ENCODE assay signal across 18 mouse cellular contexts in the genomic region with DNA sequence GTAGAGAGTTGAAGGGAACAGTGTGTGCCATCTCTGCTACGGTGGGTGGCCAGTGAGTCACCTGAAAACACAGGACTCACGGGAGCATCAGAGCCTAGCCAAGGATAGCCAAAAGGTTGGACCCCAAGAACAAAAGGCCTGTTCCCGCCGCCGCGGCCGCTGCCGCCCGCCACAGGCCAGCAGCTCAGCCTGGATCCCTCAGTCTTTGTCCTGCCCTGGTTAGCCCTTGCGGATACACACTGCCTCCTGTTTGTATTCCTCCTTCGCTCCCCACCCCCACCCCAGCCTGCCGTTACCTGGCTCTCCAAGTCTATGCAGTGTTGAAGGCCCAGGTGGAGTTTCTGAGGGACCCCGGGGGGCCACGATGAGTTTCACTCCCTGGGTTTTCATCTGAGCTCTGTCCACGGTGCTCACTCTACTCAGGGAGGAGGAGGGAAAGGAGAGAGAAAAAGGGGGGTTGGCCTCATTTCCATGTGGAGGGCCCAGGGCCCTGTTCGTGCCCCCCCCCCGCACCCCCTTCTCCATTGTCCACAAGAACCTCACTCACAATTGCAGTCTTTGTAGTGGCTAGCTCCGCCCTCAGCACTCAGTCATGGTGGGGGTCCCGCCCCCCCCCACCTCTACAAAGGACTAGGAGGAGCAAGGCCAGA. TPM values are rescaled to one million over a fixed set of nuclear protein-coding genes. Genes with fewer than 3 reads are reported as not detected.
DNase-seq lines count a peak whose midpoint lies in the region; ATAC-seq lines count a peak whose summit lies in the region.
"Had no signal": no experiment of that assay in that cellular context is flagged by ENCODE, and none has a peak within 500 bp of the region (broad histone marks: within the 10 kb centered on the region; RNA-seq: fewer than 3 reads in every experiment).

No protein-coding gene starts in this region.

- H3K4me1 ChIP-seq in embryonic facial prominence, embryonic 11.5 days (ENCODE audit: control insufficient read depth, insufficient read depth, low read length) = peaks cover 7% of the 10 kb centered on the region
- H3K4me1 ChIP-seq in hindbrain, embryonic 12.5 days = peaks cover 68% of the 10 kb centered on the region
- peaks cover 29% of the 10 kb centered on the region for H3K4me1 ChIP-seq in midbrain, embryonic 16.5 days (ENCODE audit: control insufficient read depth, insufficient read depth, low read length)

- WGBS in embryonic facial prominence, embryonic 11.5 days = 7% methylated on average over 18 of the region's 19 CpGs
- 5% methylated on average over 17 of the region's 19 CpGs for WGBS in hindbrain, embryonic 12.5 days
- WGBS in midbrain, embryonic 16.5 days = 7% methylated on average over 19 of the region's 19 CpGs

- no peaks in the 10 kb centered on the region for H3K9me3 ChIP-seq in embryonic facial prominence, embryonic 11.5 days (replicated peaks; ENCODE audit: control insufficient read depth, low read length)
- no peaks in the 10 kb centered on the region for H3K9me3 ChIP-seq in hindbrain, embryonic 12.5 days (replicated peaks)
- H3K9me3 ChIP-seq in midbrain, embryonic 16.5 days (replicated peaks; ENCODE audit: control insufficient read depth, low read length, poor library complexity, severe bottlenecking) = no peaks in the 10 kb centered on the region
- H3K9me3 ChIP-seq: embryonic facial prominence, embryonic 15.5 days had no signal

- H3K4me3 ChIP-seq in embryonic facial prominence, embryonic 11.5 days (ENCODE audit: low read depth, low read length) = peak overlapping the region; percentile 18; the same call in 1 of the 2 replicates
- H3K4me3 ChIP-seq in hindbrain, embryonic 12.5 days = peak overlapping the region; percentile 35
- H3K4me3 ChIP-seq in midbrain, embryonic 16.5 days (ENCODE audit: low read depth, low read length) = peak overlapping the region; percentile 26
- H3K4me3 ChIP-seq: embryonic facial prominence, embryonic 15.5 days had no signal

- peak; percentile 42 for DNase-seq in ES-CJ7 (ENCODE audit: low read depth, low spot score)
- no peak for DNase-seq in embryonic facial prominence, embryonic 11.5 days (ENCODE audit: low spot score)
- DNase-seq in ovary, postnatal 10 days (ENCODE audit: low spot score) = no peak
- no peak for DNase-seq in adrenal gland, postnatal 10 days
- no peak for DNase-seq in cerebellum, adult 11 months
- DNase-seq in heart, adult 8-10 months (ENCODE audit: low spot score) = no peak
- DNase-seq: adrenal gland, postnatal 14 days; liver; thymus, postnatal 36 days had no signal

- ATAC-seq in embryonic facial prominence, embryonic 11.5 days (replicated peaks; ENCODE audit: insufficient number of reproducible peaks, low FRiP score, low TSS enrichment, low read depth) = no peak
- peak; percentile 3; the same call in 1 of the 2 replicates for ATAC-seq in hindbrain, embryonic 12.5 days (ENCODE audit: low FRiP score)
- ATAC-seq in midbrain, embryonic 16.5 days = no peak
- ATAC-seq: inflammation-experienced regulatory T-cells, adult 6 months had no signal

- peak overlapping the region; percentile 41; the same call in 1 of the 2 replicates for H3K27ac ChIP-seq in embryonic facial prominence, embryonic 11.5 days (replicated peaks; ENCODE audit: low read depth, low read length)
- peak overlapping the region; percentile 94 for H3K27ac ChIP-seq in hindbrain, embryonic 12.5 days
- peak overlapping the region; percentile 99 for H3K27ac ChIP-seq in midbrain, embryonic 16.5 days (ENCODE audit: low read length)
- H3K27ac ChIP-seq: embryonic facial prominence, embryonic 15.5 days had no signal

- H3K9ac ChIP-seq in embryonic facial prominence, embryonic 11.5 days (replicated peaks; ENCODE audit: low read length) = peak overlapping the region; percentile 37
- peak overlapping the region; percentile 64 for H3K9ac ChIP-seq in hindbrain, embryonic 12.5 days
- H3K9ac ChIP-seq in midbrain, embryonic 16.5 days (ENCODE audit: low read depth, low read length) = peak overlapping the region; percentile 50
- H3K9ac ChIP-seq: embryonic facial prominence, embryonic 15.5 days had no signal

- no peaks in the 10 kb centered on the region for H3K36me3 ChIP-seq in embryonic facial prominence, embryonic 11.5 days (replicated peaks; ENCODE audit: control insufficient read depth, insufficient read depth, low read depth, low read length)
- H3K36me3 ChIP-seq in hindbrain, embryonic 12.5 days = no peaks in the 10 kb centered on the region
- no peaks in the 10 kb centered on the region for H3K36me3 ChIP-seq in midbrain, embryonic 16.5 days (ENCODE audit: control insufficient read depth, insufficient read depth, low read length)
- H3K36me3 ChIP-seq: embryonic facial prominence, embryonic 15.5 days had no signal

- H3K27me3 ChIP-seq in embryonic facial prominence, embryonic 11.5 days (ENCODE audit: control insufficient read depth, insufficient read depth, low read length) = peaks cover 51% of the 10 kb centered on the region
- H3K27me3 ChIP-seq in hindbrain, embryonic 12.5 days = peaks cover 41% of the 10 kb centered on the region
- no peaks in the 10 kb centered on the region for H3K27me3 ChIP-seq in midbrain, embryonic 16.5 days (ENCODE audit: control insufficient read depth, insufficient read depth, low read depth, low read length)

- no peak overlapping the region for H3K4me2 ChIP-seq in embryonic facial prominence, embryonic 11.5 days (ENCODE audit: low read depth, low read length)
- H3K4me2 ChIP-seq in hindbrain, embryonic 12.5 days (replicated peaks) = peak overlapping the region; percentile 68
- peak overlapping the region; percentile 73 for H3K4me2 ChIP-seq in midbrain, embryonic 16.5 days (ENCODE audit: low read length)
- H3K4me2 ChIP-seq: embryonic facial prominence, embryonic 15.5 days; heart, embryonic 11.5 days had no signal

RNA-seq across cellular contexts. Expression of gene Ythdf1, which starts 31.4 kb away (rescaled TPM):
- polyA plus RNA-seq in embryonic facial prominence, embryonic 11.5 days (2014; fragmentation: Nextera tagmentation; extraction: Ambion mirVana) = 70.4 and 84.6 TPM in 2 replicates
- 61.0 and 65.0 TPM in 2 replicates for polyA plus RNA-seq in hindbrain, embryonic 12.5 days (2016; fragmentation: Nextera tagmentation; extraction: Ambion mirVana)
- polyA plus RNA-seq in midbrain, embryonic 16.5 days (2015; fragmentation: Nextera tagmentation; extraction: Ambion mirVana) = 38.8 and 45.2 TPM in 2 replicates
- total RNA-seq in adrenal gland, postnatal 10 days (2021) = 10 to 100 TPM; 44.8 to 55.9 TPM
- 10 to 100 TPM; 28.5 to 31.4 (median 30.5) TPM for total RNA-seq in heart, adult 8-10 months (2022)

RNA-seq across cellular contexts. Expression of gene Birc7, which starts 39.4 kb away (rescaled TPM):
- polyA plus RNA-seq in embryonic facial prominence, embryonic 11.5 days (2014; fragmentation: Nextera tagmentation; extraction: Ambion mirVana) = 0.18 TPM in 2 replicates
- 0.41 TPM in 1 of 2 replicates, not detected in the other for polyA plus RNA-seq in hindbrain, embryonic 12.5 days (2016; fragmentation: Nextera tagmentation; extraction: Ambion mirVana)
- not detected in 2 replicates for polyA plus RNA-seq in midbrain, embryonic 16.5 days (2015; fragmentation: Nextera tagmentation; extraction: Ambion mirVana)
- not detected for total RNA-seq in adrenal gland, postnatal 10 days (2021)
- total RNA-seq in heart, adult 8-10 months (2022) = not detected
- total RNA-seq: adrenal gland, postnatal 14 days; left cerebral cortex, adult 18-20 months; monocyte, adult 5-6 weeks had no signal
- polyA plus RNA-seq: C2C12; embryonic facial prominence, embryonic 15.5 days; inflammation-experienced regulatory T-cells, adult 6 months; lung, embryonic 16.5 days had no signal

Comparison
In these comparisons a context has a peak if more than half of its experiments do, and no peak if none do; other contexts are left out.
1. H3K27ac ChIP-seq: peak in every context shown above with its lines; median percentile 99 in midbrain, embryonic 16.5 days; 94 in hindbrain, embryonic 12.5 days; 41 in embryonic facial prominence, embryonic 11.5 days.